Mouse (Mus musculus) lung, postnatal 14 days (tissue): ENCODE results near the gene Svs3a.
"Not testable (repeated sequence)": the region's sequence is repeated elsewhere in the genome, so short reads cannot be mapped to it uniquely, and the experiment has no call there.

Experiments used
- DNase-seq: peaks from one replicate; pipeline ENCODE4 v3.0.0; 2021

Svs3a gene

DNA sequence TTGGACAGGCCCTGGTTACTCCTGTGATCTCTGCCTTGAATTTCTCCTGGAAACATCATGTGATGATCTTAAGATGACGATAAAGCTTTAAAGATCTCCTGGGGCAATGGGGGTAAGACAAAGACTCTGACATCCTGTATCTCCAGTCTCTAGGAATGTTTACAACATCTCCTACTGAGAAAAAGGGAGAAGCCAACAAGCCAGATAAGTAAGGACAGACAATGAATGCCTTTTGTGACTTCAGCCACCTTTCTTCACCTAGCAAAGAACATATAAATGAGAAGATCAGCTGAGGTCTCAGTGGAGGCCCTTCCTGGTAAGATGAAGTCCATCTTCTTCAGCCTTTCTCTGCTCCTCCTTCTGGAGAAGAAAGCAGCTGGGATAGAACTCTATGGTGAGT, at the start of gene Svs3a:
TSS of gene Svs3a (plus strand) at position 301 of the 400 bp plus-strand sequence.
- not testable (repeated sequence) for DNase-seq

DNA sequence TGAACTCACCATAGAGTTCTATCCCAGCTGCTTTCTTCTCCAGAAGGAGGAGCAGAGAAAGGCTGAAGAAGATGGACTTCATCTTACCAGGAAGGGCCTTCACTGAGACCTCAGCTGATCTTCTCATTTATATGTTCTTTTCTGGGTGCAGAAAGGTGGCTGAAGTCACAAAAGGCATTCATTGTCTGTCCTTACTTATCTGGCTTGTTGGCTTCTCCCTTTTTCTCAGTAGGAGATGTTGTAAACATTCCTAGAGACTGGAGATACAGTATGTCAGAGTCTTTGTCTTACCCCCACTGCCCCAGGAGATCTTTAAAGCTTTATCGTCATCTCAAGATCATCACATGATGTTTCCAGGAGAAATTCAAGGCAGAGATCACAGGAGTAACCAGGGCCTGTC, 32.5 kb upstream of the Svs3a start, which contains the start of gene Svs3b:
TSS of gene Svs3b (minus strand) at position 101 of the 400 bp plus-strand sequence.
- DNase-seq: not testable (repeated sequence)

GRCm38 (mm10) chr2:164278359-164278758, 10.7 kb upstream of the Svs3a start, which contains the start of gene Svs4:
TSS of gene Svs4 (minus strand) at chr2:164278459.
- no peak for DNase-seq

- no peak for DNase-seq
Measured at GRCm38 (mm10) chr2:164312599-164312998, 23.5 kb downstream of the Svs3a start.

DNA sequence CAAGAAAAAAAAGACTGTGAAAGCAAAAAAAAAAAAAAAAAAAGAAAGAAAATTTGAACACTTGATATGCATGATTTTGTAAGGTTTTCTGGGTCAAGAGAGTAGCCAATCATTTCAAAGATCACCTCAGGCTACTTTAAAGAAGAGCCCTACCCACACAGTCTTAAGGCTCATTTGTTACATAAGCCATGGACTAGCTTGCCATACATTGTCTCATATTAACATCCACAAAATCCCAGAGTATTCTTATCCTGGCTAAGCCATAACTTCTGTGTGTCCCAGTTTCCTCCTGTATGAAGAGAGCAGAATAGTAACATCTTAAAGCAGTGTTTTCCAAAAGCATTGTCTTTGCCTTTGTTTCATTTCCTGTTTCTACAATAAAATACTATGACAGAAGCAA, 26.4 kb downstream of the Svs3a start:
- not testable (repeated sequence) for DNase-seq

DNA sequence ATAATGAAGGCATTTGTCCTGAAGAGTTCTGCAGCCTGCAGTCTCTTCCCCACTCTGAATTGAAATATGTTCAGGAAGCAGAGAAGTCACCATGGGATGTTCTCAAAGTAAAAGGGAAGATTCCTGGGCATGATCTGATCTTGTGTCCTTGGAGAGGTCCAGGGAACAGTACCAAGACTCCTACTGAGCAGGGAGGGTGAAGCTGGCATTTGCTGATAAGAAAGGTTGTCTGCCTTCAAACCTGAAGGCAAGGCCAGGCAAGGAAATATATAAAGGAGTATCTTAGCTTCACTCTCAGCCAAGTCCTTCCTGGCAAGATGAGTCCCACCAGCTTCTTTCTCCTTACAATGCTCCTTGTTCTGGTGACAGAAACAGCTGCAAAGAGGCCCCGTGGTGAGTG, 27.4 kb downstream of the Svs3a start, which contains the start of gene Svs6:
TSS of gene Svs6 (plus strand) at position 301 of the 400 bp plus-strand sequence.
- not testable (repeated sequence) for DNase-seq

DNA sequence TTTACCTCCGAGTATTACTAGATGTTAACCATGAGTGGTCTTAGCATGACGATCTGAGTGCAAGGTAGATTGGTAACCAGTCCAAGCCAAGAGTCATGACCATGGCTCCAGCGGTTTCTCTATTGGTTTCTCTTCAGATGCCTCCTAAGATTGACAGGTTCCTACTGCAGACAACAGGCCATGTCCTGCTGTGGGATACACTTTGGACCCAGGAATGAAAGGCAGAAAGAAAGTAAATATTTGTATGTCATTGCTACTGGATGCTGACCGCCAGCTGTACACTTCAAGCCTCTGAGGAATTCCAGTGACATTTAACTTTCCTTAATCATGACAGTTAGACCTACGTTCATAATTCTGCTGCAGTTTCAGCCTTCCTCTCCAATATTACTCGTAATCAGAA, 31.9 kb downstream of the Svs3a start:
- no peak for DNase-seq

GRCm38 (mm10) chr2:164332440-164332839, 43.4 kb downstream of the Svs3a start, which contains the start of gene Svs5:
TSS of gene Svs5 (plus strand) at chr2:164332740.
- not testable (repeated sequence) for DNase-seq
